In the genomic region with DNA sequence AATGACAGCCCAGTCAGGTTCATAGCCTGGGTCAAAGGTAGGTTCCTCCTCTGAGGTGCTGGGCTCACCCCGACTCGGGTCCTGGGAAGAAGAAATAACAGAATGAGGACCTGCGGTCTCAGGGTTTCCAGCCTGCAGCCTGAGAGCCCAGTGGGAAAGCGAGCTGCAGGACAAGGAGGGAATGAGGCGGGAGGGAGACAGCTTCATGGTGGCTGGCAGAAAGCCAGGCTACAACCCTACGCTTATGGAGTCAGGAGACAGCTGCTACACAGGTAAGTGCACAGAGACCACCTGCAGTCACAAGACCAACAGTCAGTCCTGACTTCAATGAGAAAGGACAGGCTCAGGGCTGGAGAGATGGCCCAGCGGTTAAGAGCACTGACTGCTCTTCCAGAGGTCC, we compare ENCODE assay signal across 19 mouse cellular contexts. TPM values are rescaled to one million over a fixed set of nuclear protein-coding genes. Genes with fewer than 3 reads are reported as not detected.
DNase-seq lines count a peak whose midpoint lies in the region; ATAC-seq and TF ChIP-seq lines count a peak whose summit lies in the region.
"Had no signal": no experiment of that assay in that cellular context is flagged by ENCODE, and none has a peak within 500 bp of the region (broad histone marks: within the 10 kb centered on the region; RNA-seq: fewer than 3 reads in every experiment).

No protein-coding gene starts in this region.

- no peak overlapping the region; the same call in 1 of the 2 replicates for H3K9ac ChIP-seq in neural tube, embryonic 15.5 days (replicated peaks)
- H3K9ac ChIP-seq: limb, embryonic 15.5 days had no signal

- no peak for ATAC-seq in neural tube, embryonic 15.5 days (ENCODE audit: low FRiP score)
- ATAC-seq: intestine, embryonic 16.5 days had no signal

- DNase-seq in gastrocnemius, adult 2 months = no peak
- no peak for DNase-seq in gastrocnemius, postnatal 14 days
- DNase-seq in kidney, adult 9 months = peak; percentile 32
- no peak for DNase-seq in kidney, adult 2 months
- no peak for DNase-seq in neural tube, embryonic 10.5 days (ENCODE audit: extremely low spot score, low spot score)
- no peak for DNase-seq in adrenal gland, postnatal 4 days (ENCODE audit: low spot score in 2 of 2)
- DNase-seq: adrenal gland, adult 2 months; heart, postnatal 10 days; left cerebral cortex, postnatal 4 days; retina, postnatal 1 day; right cerebral cortex, postnatal 25 days; spleen, adult 18-20 months had no signal

- TF ChIP-seq POLR2A in kidney, adult 2 months (IDR thresholded peaks at IDR 0.05; ENCODE audit: low read depth, low read length) = no peak

- intact Hi-C loops in gastrocnemius, adult 2 months (cut with DNase I) = no loop called here
- intact Hi-C loops in gastrocnemius, postnatal 14 days (cut with DNase I; ENCODE audit: low total_unique reads) = no loop called here

- no peaks in the 10 kb centered on the region for H3K27me3 ChIP-seq in kidney, adult 2 months (replicated peaks; ENCODE audit: control insufficient read depth, insufficient read depth, low read length)
- peaks cover 12% of the 10 kb centered on the region for H3K27me3 ChIP-seq in neural tube, embryonic 15.5 days (replicated peaks)
- H3K27me3 ChIP-seq: kidney, embryonic 15.5 days had no signal

- no peak overlapping the region for H3K4me2 ChIP-seq in neural tube, embryonic 15.5 days

- peaks cover 4% of the 10 kb centered on the region; the same call in 1 of the 2 replicates for H3K36me3 ChIP-seq in kidney, adult 2 months (ENCODE audit: control insufficient read depth, insufficient read depth, low read length)
- H3K36me3 ChIP-seq in neural tube, embryonic 15.5 days = peaks cover 51% of the 10 kb centered on the region

- H3K9me3 ChIP-seq in neural tube, embryonic 15.5 days (replicated peaks) = no peaks in the 10 kb centered on the region
- H3K9me3 ChIP-seq: hindbrain, embryonic 15.5 days; kidney, embryonic 15.5 days; limb, embryonic 15.5 days; midbrain, embryonic 12.5 days had no signal

- TF ChIP-seq CTCF in gastrocnemius, adult 2 months (IDR thresholded peaks at IDR 0.05) = no peak
- no peak for TF ChIP-seq CTCF in kidney, adult 2 months (conservative IDR thresholded peaks at IDR 0.05; ENCODE audit: insufficient read depth, insufficient read length, low read depth, low read length)

- H3K4me1 ChIP-seq in kidney, adult 2 months (ENCODE audit: control insufficient read depth, insufficient read depth, low read length) = peaks cover 17% of the 10 kb centered on the region
- H3K4me1 ChIP-seq in neural tube, embryonic 15.5 days = peaks cover 32% of the 10 kb centered on the region

- H3K27ac ChIP-seq in gastrocnemius, adult 2 months = no peak overlapping the region
- H3K27ac ChIP-seq in kidney, adult 2 months (ENCODE audit: insufficient read depth, low read depth, low read length) = no peak overlapping the region
- no peak overlapping the region for H3K27ac ChIP-seq in neural tube, embryonic 15.5 days (replicated peaks)
- H3K27ac ChIP-seq: hindbrain, embryonic 15.5 days; kidney, embryonic 15.5 days; limb, embryonic 15.5 days; macrophage; midbrain, embryonic 12.5 days had no signal

- WGBS in kidney, adult 2 months = 93% methylated on average over 7 of the region's 7 CpGs
- 92% methylated on average over 7 of the region's 7 CpGs for WGBS in neural tube, embryonic 15.5 days

- H3K4me3 ChIP-seq in gastrocnemius, adult 2 months = peak overlapping the region; percentile 92; the same call in 1 of the 2 replicates
- no peak overlapping the region for H3K4me3 ChIP-seq in kidney, adult 2 months (ENCODE audit: insufficient read depth, low read depth, low read length)
- H3K4me3 ChIP-seq in neural tube, embryonic 15.5 days (replicated peaks) = 0 out of 2 replicates have a peak overlapping the region, but pooled peaks have one; percentile 8

RNA-seq across cellular contexts. Expression of a gene that starts 2.0 kb away (rescaled TPM):
- total RNA-seq in gastrocnemius, adult 2 months (2021) = 100 to 1,000 TPM; 128 to 137 TPM
- 10 to 100 TPM; 85.9 to 86.7 TPM for total RNA-seq in gastrocnemius, postnatal 14 days (2021)
- polyA plus RNA-seq in kidney, adult 2 months (2012; rRNA removed) = 90.6 and 121 TPM in 2 replicates
- 89.9 and 92.0 TPM in 2 replicates for polyA plus RNA-seq in neural tube, embryonic 15.5 days (2015; fragmentation: Nextera tagmentation; extraction: Ambion mirVana)
- 100 to 1,000 TPM; 119 to 134 TPM for total RNA-seq in adrenal gland, postnatal 4 days (2021)

RNA-seq across cellular contexts. Expression of a gene that starts 2.1 kb away (rescaled TPM):
- 10 to 100 TPM; 40.8 to 56.4 TPM for total RNA-seq in gastrocnemius, adult 2 months (2021)
- 10 to 100 TPM; 28.2 to 38.9 TPM for total RNA-seq in gastrocnemius, postnatal 14 days (2021)
- 100 and 114 TPM in 2 replicates for polyA plus RNA-seq in kidney, adult 2 months (2012; rRNA removed)
- polyA plus RNA-seq in neural tube, embryonic 15.5 days (2015; fragmentation: Nextera tagmentation; extraction: Ambion mirVana) = 105 and 110 TPM in 2 replicates
- 10 to 100 TPM; 87.9 to 92.0 TPM for total RNA-seq in adrenal gland, postnatal 4 days (2021)

RNA-seq across cellular contexts. Expression of a gene that starts 10.1 kb away (rescaled TPM):
- total RNA-seq in gastrocnemius, adult 2 months (2021) = 10 to 100 TPM; 19.4 to 21.2 TPM
- total RNA-seq in gastrocnemius, postnatal 14 days (2021) = 10 to 100 TPM; 15.1 to 16.6 TPM
- polyA plus RNA-seq in kidney, adult 2 months (2012; rRNA removed) = 44.9 and 53.4 TPM in 2 replicates
- 29.2 and 29.6 TPM in 2 replicates for polyA plus RNA-seq in neural tube, embryonic 15.5 days (2015; fragmentation: Nextera tagmentation; extraction: Ambion mirVana)
- total RNA-seq in adrenal gland, postnatal 4 days (2021) = 10 to 100 TPM; 50.8 to 54.6 TPM

RNA-seq across cellular contexts. Expression of a gene that starts 22.8 kb away (rescaled TPM):
- total RNA-seq in gastrocnemius, adult 2 months (2021) = 100 to 1,000 TPM; 126 to 137 TPM
- total RNA-seq in gastrocnemius, postnatal 14 days (2021) = 100 to 1,000 TPM; 161 to 167 TPM
- polyA plus RNA-seq in kidney, adult 2 months (2012; rRNA removed) = 212 and 221 TPM in 2 replicates
- polyA plus RNA-seq in neural tube, embryonic 15.5 days (2015; fragmentation: Nextera tagmentation; extraction: Ambion mirVana) = 433 and 459 TPM in 2 replicates
- total RNA-seq in adrenal gland, postnatal 4 days (2021) = 100 to 1,000 TPM; 385 to 394 TPM

RNA-seq across cellular contexts. Expression of a gene that starts 30.3 kb away (rescaled TPM):
- total RNA-seq in gastrocnemius, adult 2 months (2021) = 100 to 1,000 TPM in 1 of 2 experiments, 10 to 100 TPM in 1; 74.7 to 115 TPM
- 10 to 100 TPM; 54.5 to 62.2 TPM for total RNA-seq in gastrocnemius, postnatal 14 days (2021)
- 42.1 and 57.2 TPM in 2 replicates for polyA plus RNA-seq in kidney, adult 2 months (2012; rRNA removed)
- polyA plus RNA-seq in neural tube, embryonic 15.5 days (2015; fragmentation: Nextera tagmentation; extraction: Ambion mirVana) = 3.6 and 4.1 TPM in 2 replicates
- total RNA-seq in adrenal gland, postnatal 4 days (2021) = 100 to 1,000 TPM in 1 of 2 experiments, 10 to 100 TPM in 1; 59.8 to 104 TPM
